ENCODE assay signal across 8 mouse cellular contexts in genomic region chr7:70358020-70358847, GRCm38 (mm10). TPM values are rescaled to one million over a fixed set of nuclear protein-coding genes. Genes with fewer than 3 reads are reported as not detected.
DNase-seq lines count a peak whose midpoint lies in the region; ATAC-seq and TF ChIP-seq lines count a peak whose summit lies in the region.
"Had no signal": no experiment of that assay in that cellular context is flagged by ENCODE, and none has a peak within 500 bp of the region (broad histone marks: within the 10 kb centered on the region; RNA-seq: fewer than 3 reads in every experiment).

No protein-coding gene starts in this region.

- H3K4me1 ChIP-seq in megakaryocyte, embryonic 14.5 days, result peaks cover 42% of the 10 kb centered on the region
- H3K4me1 ChIP-seq in embryonic facial prominence, embryonic 11.5 days (ENCODE audit: control insufficient read depth, insufficient read depth, low read length), result no peaks in the 10 kb centered on the region
- H3K4me1 ChIP-seq in hindbrain, embryonic 15.5 days (replicated peaks), result peaks cover 20% of the 10 kb centered on the region; the same call in 1 of the 2 replicates
- H3K4me1 ChIP-seq in liver, embryonic 13.5 days (replicated peaks), result peaks cover 8% of the 10 kb centered on the region
- no peaks in the 10 kb centered on the region; the same call in 1 of the 2 replicates for H3K4me1 ChIP-seq in stomach, postnatal 0 days (replicated peaks; ENCODE audit: control insufficient read depth, insufficient read depth)

- under 1% methylated on average over 33 of the region's 33 CpGs for WGBS in embryonic facial prominence, embryonic 11.5 days
- WGBS in hindbrain, embryonic 15.5 days, result 3% methylated on average over 33 of the region's 33 CpGs
- WGBS in liver, embryonic 13.5 days (ENCODE audit: insufficient replicate concordance), result 9% methylated on average over 33 of the region's 33 CpGs
- WGBS in stomach, postnatal 0 days, result 6% methylated on average over 33 of the region's 33 CpGs

- peak; percentile 43 for DNase-seq in embryonic facial prominence, embryonic 11.5 days (ENCODE audit: low spot score)
- no peak for DNase-seq in liver, embryonic 13.5 days
- DNase-seq in stomach, postnatal 0 days (ENCODE audit: low spot score), result peak; percentile 50
- DNase-seq in thymus, postnatal 25 days, result no peak

- peak overlapping the region; percentile 98 for H3K9ac ChIP-seq in embryonic facial prominence, embryonic 11.5 days (replicated peaks; ENCODE audit: low read length)
- H3K9ac ChIP-seq in hindbrain, embryonic 15.5 days, result peak overlapping the region; percentile 94
- peak overlapping the region; percentile 73 for H3K9ac ChIP-seq in liver, embryonic 13.5 days
- peak overlapping the region; percentile 97 for H3K9ac ChIP-seq in stomach, postnatal 0 days (ENCODE audit: low read length)

- H3K9me3 ChIP-seq in megakaryocyte, embryonic 14.5 days, result peaks cover 24% of the 10 kb centered on the region
- no peaks in the 10 kb centered on the region for H3K9me3 ChIP-seq in embryonic facial prominence, embryonic 11.5 days (replicated peaks; ENCODE audit: control insufficient read depth, low read length)
- no peaks in the 10 kb centered on the region for H3K9me3 ChIP-seq in hindbrain, embryonic 15.5 days
- no peaks in the 10 kb centered on the region for H3K9me3 ChIP-seq in liver, embryonic 13.5 days (replicated peaks)
- H3K9me3 ChIP-seq in stomach, postnatal 0 days (ENCODE audit: control insufficient read depth, low read length), result no peaks in the 10 kb centered on the region

- H3K4me3 ChIP-seq in megakaryocyte, embryonic 14.5 days (replicated peaks), result peak overlapping the region; percentile 88
- peak overlapping the region; percentile 89 for H3K4me3 ChIP-seq in embryonic facial prominence, embryonic 11.5 days (ENCODE audit: low read depth, low read length)
- H3K4me3 ChIP-seq in hindbrain, embryonic 15.5 days, result peak overlapping the region; percentile 87
- peak overlapping the region; percentile 62 for H3K4me3 ChIP-seq in liver, embryonic 13.5 days (replicated peaks)
- peak overlapping the region; percentile 62 for H3K4me3 ChIP-seq in stomach, postnatal 0 days (ENCODE audit: low read depth, low read length)

- H3K27me3 ChIP-seq in megakaryocyte, embryonic 14.5 days (replicated peaks), result peaks cover 81% of the 10 kb centered on the region
- H3K27me3 ChIP-seq in embryonic facial prominence, embryonic 11.5 days (ENCODE audit: control insufficient read depth, insufficient read depth, low read length), result no peaks in the 10 kb centered on the region
- 0 out of 2 replicates have a peak, but pooled peaks cover 5% of the 10 kb centered on the region for H3K27me3 ChIP-seq in hindbrain, embryonic 15.5 days
- peaks cover 83% of the 10 kb centered on the region for H3K27me3 ChIP-seq in liver, embryonic 13.5 days
- no peaks in the 10 kb centered on the region for H3K27me3 ChIP-seq in stomach, postnatal 0 days (ENCODE audit: control insufficient read depth, insufficient read depth, low read length)

- H3K27ac ChIP-seq in embryonic facial prominence, embryonic 11.5 days (replicated peaks; ENCODE audit: low read depth, low read length), result peak overlapping the region; percentile 99
- peak overlapping the region; percentile 97 for H3K27ac ChIP-seq in hindbrain, embryonic 15.5 days (replicated peaks)
- peak overlapping the region; percentile 75 for H3K27ac ChIP-seq in liver, embryonic 13.5 days
- peak overlapping the region; percentile 99 for H3K27ac ChIP-seq in stomach, postnatal 0 days (replicated peaks)

- TF ChIP-seq CTCF in stomach, postnatal 0 days (IDR thresholded peaks at IDR 0.05; ENCODE audit: low read depth), result no peak

- no peaks in the 10 kb centered on the region for H3K36me3 ChIP-seq in megakaryocyte, embryonic 14.5 days (replicated peaks; ENCODE audit: low read length)
- no peaks in the 10 kb centered on the region; the same call in 1 of the 2 replicates for H3K36me3 ChIP-seq in embryonic facial prominence, embryonic 11.5 days (replicated peaks; ENCODE audit: control insufficient read depth, insufficient read depth, low read depth, low read length)
- H3K36me3 ChIP-seq in hindbrain, embryonic 15.5 days, result no peaks in the 10 kb centered on the region
- 0 out of 2 replicates have a peak, but pooled peaks cover 6% of the 10 kb centered on the region for H3K36me3 ChIP-seq in liver, embryonic 13.5 days
- no peaks in the 10 kb centered on the region; the same call in 1 of the 2 replicates for H3K36me3 ChIP-seq in stomach, postnatal 0 days (ENCODE audit: control insufficient read depth, insufficient read depth, low read length)

- ATAC-seq in megakaryocyte, adult 5-6 weeks (ENCODE audit: poor library complexity, severe bottlenecking), result no peak
- no peak for ATAC-seq in embryonic facial prominence, embryonic 11.5 days (replicated peaks; ENCODE audit: insufficient number of reproducible peaks, low FRiP score, low TSS enrichment, low read depth)
- no peak for ATAC-seq in hindbrain, embryonic 15.5 days (ENCODE audit: low FRiP score, low read depth)
- ATAC-seq in liver, embryonic 13.5 days (ENCODE audit: low read depth), result no peak
- ATAC-seq in stomach, postnatal 0 days (ENCODE audit: low FRiP score, low TSS enrichment), result no peak

- peak overlapping the region; percentile 75 for H3K4me2 ChIP-seq in embryonic facial prominence, embryonic 11.5 days (ENCODE audit: low read depth, low read length)
- peak overlapping the region; percentile 82 for H3K4me2 ChIP-seq in hindbrain, embryonic 15.5 days
- peak overlapping the region; percentile 57 for H3K4me2 ChIP-seq in liver, embryonic 13.5 days
- H3K4me2 ChIP-seq in stomach, postnatal 0 days (replicated peaks; ENCODE audit: low read depth), result peak overlapping the region; percentile 72

- no peak for TF ChIP-seq EP300 in stomach, postnatal 0 days (optimal IDR thresholded peaks at IDR 0.05)

RNA-seq across cellular contexts. Expression of gene Nr2f2, which starts 8.3 kb away (rescaled TPM):
- 0.43 and 5.4 TPM in 2 replicates for polyA plus RNA-seq in megakaryocyte, embryonic 14.5 days (2012; ENCODE audit: insufficient read depth, low replicate concordance)
- total RNA-seq in megakaryocyte, adult 5-6 weeks (2015), result not detected in 2 replicates
- total RNA-seq in megakaryocyte, adult 5-6 weeks (2017), result not detected in 2 replicates
- 106 and 114 TPM in 2 replicates for polyA plus RNA-seq in embryonic facial prominence, embryonic 11.5 days (2014; fragmentation: Nextera tagmentation; extraction: Ambion mirVana)
- 87.2 and 90.1 TPM in 2 replicates for polyA plus RNA-seq in hindbrain, embryonic 15.5 days (2015; fragmentation: Nextera tagmentation; extraction: Ambion mirVana)
- polyA plus RNA-seq in liver, embryonic 13.5 days (2015; fragmentation: Nextera tagmentation; extraction: Ambion mirVana), result 10.2 and 11.9 TPM in 2 replicates
- polyA plus RNA-seq in stomach, postnatal 0 days (2015; fragmentation: Nextera tagmentation; extraction: Ambion mirVana), result 52.8 and 53.9 TPM in 2 replicates
- total RNA-seq: neutrophil, adult 5-6 weeks had no signal

Comparison
In these comparisons a context has a peak if more than half of its experiments do, and no peak if none do; other contexts are left out.
1. DNase-seq: peak in embryonic facial prominence, embryonic 11.5 days (single experiment) and stomach, postnatal 0 days (single experiment); none in liver, embryonic 13.5 days (single experiment) and thymus, postnatal 25 days (single experiment).
2. Peak in every context shown above with its lines, with median percentiles within 50 percentile points of each other: H3K4me3 ChIP-seq, H3K27ac ChIP-seq, H3K4me2 ChIP-seq and H3K9ac ChIP-seq.